Mouse (Mus musculus): ENCODE results near the gene Rnf115. TPM values are rescaled to one million over a fixed set of nuclear protein-coding genes. Genes with fewer than 3 reads are reported as not detected.
A peak's percentile ranks its signal among the peaks of the same experiment; 100 is the strongest.

Rnf115 gene
- total and polyA plus RNA-seq, 3 experiments = 11.4 to 25.4 (median 22.6) TPM

DNA sequence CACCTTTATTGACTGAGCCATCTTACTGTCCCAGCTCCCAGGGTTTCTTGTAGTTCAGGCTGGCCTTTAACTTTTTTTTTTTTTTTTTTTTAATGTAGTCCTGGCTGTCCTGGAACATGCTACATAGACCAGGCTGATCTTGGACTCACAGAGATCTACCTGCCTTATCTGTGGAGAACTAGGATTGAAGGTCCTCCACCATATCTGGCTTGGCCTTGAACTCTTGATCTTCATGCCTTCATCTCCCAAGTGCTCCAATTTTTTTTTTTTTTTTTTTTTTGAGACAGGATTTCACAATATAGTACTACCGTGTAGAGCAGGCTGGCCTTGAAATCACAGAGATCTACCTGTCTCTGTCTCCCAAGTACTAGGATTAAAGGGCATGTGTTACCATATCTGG lies 33.9 kb upstream of the Rnf115 start:
- Histone ChIP-seq H3K27me3 (ENCODE audit: control insufficient read depth, insufficient read depth, low read length) (no peaks in the 10 kb centered on the region), H3K27ac (no peak overlapping the region), H3K4me3 (no peak overlapping the region), H3K36me3 (ENCODE audit: control insufficient read depth, insufficient read depth, low read length) (peaks cover 2% of the 10 kb centered on the region), H3K9ac (ENCODE audit: low read depth, low read length) (no peak overlapping the region), H3K79me2 (replicated peaks; ENCODE audit: control insufficient read depth, insufficient read depth, low read length) (0 out of 2 replicates have a peak, but pooled peaks cover 2% of the 10 kb centered on the region), H3K4me1 (ENCODE audit: control insufficient read depth, insufficient read depth, low read length) (no peaks in the 10 kb centered on the region; the same call in 1 of the 2 replicates)
- intact Hi-C loops (cut with DNase I) = no loop called here
- TF ChIP-seq POLR2A (IDR thresholded peaks at IDR 0.05; ENCODE audit: insufficient read depth, low read depth, low read length) = no peak
- TF ChIP-seq EP300 (IDR thresholded peaks at IDR 0.05; ENCODE audit: insufficient read depth, low read depth, low read length) = no peak
- no peak for DNase-seq
- 86% methylated on average over 1 of the region's 1 CpGs for WGBS

DNA sequence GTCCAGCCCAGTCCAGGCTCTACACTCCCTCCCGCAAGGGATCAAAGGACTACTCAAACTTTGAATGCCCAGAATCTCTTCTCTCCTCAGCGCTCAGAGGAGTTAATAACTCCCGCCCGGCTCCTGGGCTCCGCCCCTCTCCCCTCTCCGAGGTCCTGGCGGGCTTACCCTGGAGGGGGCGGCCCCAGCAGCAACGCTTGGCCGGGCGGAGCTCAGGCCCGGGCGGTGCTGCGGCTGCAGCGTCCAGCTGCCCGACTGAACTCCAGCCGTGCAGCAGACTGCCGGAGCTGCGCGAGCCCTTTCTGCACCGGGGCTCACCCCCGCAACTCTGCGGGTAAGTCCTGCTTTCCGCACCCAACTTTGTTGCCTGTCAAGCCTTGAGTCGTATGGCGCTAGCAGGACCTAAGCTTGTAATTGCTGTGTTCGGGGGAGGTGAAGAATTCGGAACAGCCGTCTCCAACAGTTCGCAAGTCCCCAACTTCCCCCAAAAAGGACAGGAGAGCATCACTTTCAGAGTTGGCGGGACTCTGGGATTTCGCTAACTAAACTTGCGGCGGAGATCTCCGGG lies 31.2 kb upstream of the Rnf115 start, which contains the start of gene Pias3:
Pias3 (plus strand) TSS at position 187 of the 568 bp plus-strand sequence.
- peak; percentile 80 for TF ChIP-seq POLR2A (IDR thresholded peaks at IDR 0.05; ENCODE audit: insufficient read depth, low read depth, low read length)
- TF ChIP-seq CTCF (IDR thresholded peaks at IDR 0.05) = no peak
- Histone ChIP-seq H3K9ac (ENCODE audit: low read depth, low read length) (peak within 1 kb of the TSS; percentile 93), H3K27me3 (ENCODE audit: control insufficient read depth, insufficient read depth, low read length) (no peaks in the 10 kb centered on the region), H3K27ac (peak within 1 kb of the TSS; percentile 81), H3K4me1 (ENCODE audit: control insufficient read depth, insufficient read depth, low read length) (no peaks in the 10 kb centered on the region; the same call in 1 of the 2 replicates), H3K79me2 (replicated peaks; ENCODE audit: control insufficient read depth, insufficient read depth, low read length) (0 out of 2 replicates have a peak, but pooled peaks cover 2% of the 10 kb centered on the region), H3K36me3 (ENCODE audit: control insufficient read depth, insufficient read depth, low read length) (peaks cover 2% of the 10 kb centered on the region), H3K4me3 (peak within 1 kb of the TSS; percentile 97)
- peak; percentile 91 to 92 for DNase-seq
- WGBS = under 1% methylated on average over 35 of the region's 35 CpGs
- intact Hi-C loops (cut with DNase I) = no loop called here

DNA sequence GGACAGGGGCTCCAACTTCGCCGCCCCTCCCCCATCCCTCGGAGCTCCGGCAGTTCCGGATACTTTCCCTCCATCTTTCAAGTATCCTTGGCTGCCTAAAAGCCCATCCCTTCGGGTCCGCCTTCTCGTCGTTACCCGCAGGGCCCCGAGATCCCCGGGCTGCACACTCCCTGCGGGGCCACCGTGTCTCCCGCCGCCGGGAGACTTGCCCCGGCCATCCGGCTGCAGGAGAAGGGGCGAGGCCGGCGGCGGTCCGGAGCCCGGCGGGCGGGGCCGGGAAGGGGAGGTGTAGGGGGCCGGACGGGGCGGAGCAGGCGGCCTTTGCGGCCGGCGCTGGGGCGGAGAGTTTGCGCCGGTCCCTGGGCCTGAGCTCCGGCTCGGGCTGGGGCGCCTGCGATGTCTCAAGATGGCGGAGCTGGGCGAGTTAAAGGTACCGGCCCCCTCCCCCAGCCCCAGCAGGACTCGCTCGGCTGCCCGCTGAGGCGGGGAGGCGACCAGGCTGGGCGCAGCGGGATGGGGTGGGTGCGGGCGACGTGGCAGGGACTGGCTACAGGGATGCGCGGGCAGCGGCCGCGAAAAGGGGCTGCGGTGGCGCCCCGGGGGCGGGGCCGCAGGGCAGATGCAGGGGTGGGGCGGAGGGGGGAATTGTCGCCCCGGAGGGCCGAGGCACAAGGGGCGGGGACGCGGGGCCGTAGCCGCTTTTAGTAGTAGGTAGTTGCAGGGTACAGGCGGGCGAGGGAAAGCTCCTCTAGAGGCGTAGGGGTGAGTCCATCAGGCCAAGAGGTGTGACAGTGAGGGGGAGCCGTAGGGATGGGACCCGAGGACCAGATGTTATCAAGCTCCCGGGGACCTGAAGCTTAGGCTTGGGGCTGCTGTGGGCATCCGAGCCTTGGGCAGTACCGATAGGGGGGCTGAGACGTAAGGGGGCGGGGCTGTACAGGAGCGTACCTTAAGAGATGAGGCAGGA lies 30.4 kb upstream of the Rnf115 start:
- peak overlapping the region; percentile 93 for H3K9ac ChIP-seq (ENCODE audit: low read depth, low read length)
- no peaks in the 10 kb centered on the region for H3K27me3 ChIP-seq (ENCODE audit: control insufficient read depth, insufficient read depth, low read length)
- under 1% methylated on average over 80 of the region's 85 CpGs for WGBS
- TF ChIP-seq EP300 (IDR thresholded peaks at IDR 0.05; ENCODE audit: insufficient read depth, low read depth, low read length) (no peak), POLR2A (IDR thresholded peaks at IDR 0.05; ENCODE audit: insufficient read depth, low read depth, low read length) (peak; percentile 57; the same call in 1 of the 2 replicates)
- peaks cover 2% of the 10 kb centered on the region for H3K36me3 ChIP-seq (ENCODE audit: control insufficient read depth, insufficient read depth, low read length)
- 0 out of 2 replicates have a peak, but pooled peaks cover 2% of the 10 kb centered on the region for H3K79me2 ChIP-seq (replicated peaks; ENCODE audit: control insufficient read depth, insufficient read depth, low read length)
- H3K4me3 ChIP-seq = peak overlapping the region; percentile 97
- intact Hi-C loops (cut with DNase I) = no loop called here
- H3K27ac ChIP-seq = peak overlapping the region; percentile 81
- DNase-seq = peak; percentile 96 to 97
- H3K4me1 ChIP-seq (ENCODE audit: control insufficient read depth, insufficient read depth, low read length) = no peaks in the 10 kb centered on the region; the same call in 1 of the 2 replicates

DNA sequence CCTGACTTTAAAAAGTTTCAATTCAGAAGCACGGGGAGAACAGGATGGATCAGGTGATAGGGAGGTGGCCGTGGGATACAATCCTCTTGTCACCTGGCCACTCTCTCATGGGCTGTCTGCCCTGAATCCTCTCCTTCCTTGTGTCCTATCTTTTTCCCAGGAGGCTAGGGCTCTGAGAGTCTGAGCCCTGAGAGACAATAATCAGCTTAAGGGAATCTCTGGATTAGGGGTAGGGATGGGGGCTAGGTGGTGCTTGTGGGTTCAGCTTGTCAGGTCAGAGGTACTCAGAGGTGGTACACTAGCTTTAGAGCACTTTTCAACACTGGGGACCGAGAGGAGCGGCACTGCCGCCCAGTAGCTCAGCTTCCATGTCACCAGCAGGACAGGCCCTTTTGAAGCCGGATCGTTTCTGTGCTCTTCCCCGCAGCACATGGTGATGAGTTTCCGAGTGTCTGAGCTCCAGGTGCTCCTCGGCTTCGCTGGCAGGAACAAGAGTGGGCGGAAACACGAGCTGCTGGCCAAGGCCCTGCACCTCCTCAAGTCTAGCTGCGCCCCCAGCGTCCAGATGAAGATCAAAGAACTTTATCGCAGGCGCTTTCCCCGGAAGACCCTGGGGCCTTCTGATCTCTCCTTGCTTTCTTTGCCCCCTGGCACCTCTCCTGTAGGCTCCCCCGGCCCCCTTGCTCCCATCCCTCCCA lies 28.3 kb upstream of the Rnf115 start:
- WGBS = 70% methylated on average over 19 of the region's 19 CpGs
- Histone ChIP-seq H3K79me2 (replicated peaks; ENCODE audit: control insufficient read depth, insufficient read depth, low read length) (0 out of 2 replicates have a peak, but pooled peaks cover 2% of the 10 kb centered on the region), H3K4me3 (no peak overlapping the region), H3K9ac (ENCODE audit: low read depth, low read length) (no peak overlapping the region), H3K27me3 (ENCODE audit: control insufficient read depth, insufficient read depth, low read length) (no peaks in the 10 kb centered on the region), H3K4me1 (ENCODE audit: control insufficient read depth, insufficient read depth, low read length) (no peaks in the 10 kb centered on the region; the same call in 1 of the 2 replicates), H3K27ac (no peak overlapping the region), H3K36me3 (ENCODE audit: control insufficient read depth, insufficient read depth, low read length) (peaks cover 2% of the 10 kb centered on the region)
- intact Hi-C loops (cut with DNase I) = no loop called here
- no peak for DNase-seq
- no peak for TF ChIP-seq POLR2A (IDR thresholded peaks at IDR 0.05; ENCODE audit: insufficient read depth, low read depth, low read length)
- TF ChIP-seq CTCF (IDR thresholded peaks at IDR 0.05) = no peak
- no peak for TF ChIP-seq EP300 (IDR thresholded peaks at IDR 0.05; ENCODE audit: insufficient read depth, low read depth, low read length)

DNA sequence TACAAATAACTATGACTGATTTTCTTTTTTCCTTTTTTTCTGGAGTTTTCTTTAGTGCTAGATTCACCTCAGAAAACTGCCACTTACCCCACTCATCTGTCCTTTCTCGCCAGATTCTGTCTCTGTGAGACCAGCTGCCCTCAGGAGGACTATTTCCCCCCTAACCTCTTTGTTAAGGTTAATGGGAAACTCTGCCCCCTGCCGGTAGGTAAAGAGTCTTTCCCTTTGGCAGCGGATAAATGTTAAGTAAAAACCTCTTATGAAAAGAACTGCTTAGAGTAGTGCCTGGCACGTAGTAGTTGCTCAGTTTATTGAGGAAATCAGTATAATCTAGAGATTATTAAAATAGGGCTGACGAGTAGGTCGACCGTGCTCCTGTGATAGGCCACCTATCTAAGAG lies 27.1 kb upstream of the Rnf115 start:
- TF ChIP-seq EP300 (IDR thresholded peaks at IDR 0.05; ENCODE audit: insufficient read depth, low read depth, low read length) (no peak), CTCF (IDR thresholded peaks at IDR 0.05) (peak; percentile 77)
- Histone ChIP-seq H3K36me3 (ENCODE audit: control insufficient read depth, insufficient read depth, low read length) (peaks cover 2% of the 10 kb centered on the region), H3K79me2 (replicated peaks; ENCODE audit: control insufficient read depth, insufficient read depth, low read length) (0 out of 2 replicates have a peak, but pooled peaks cover 2% of the 10 kb centered on the region), H3K9ac (ENCODE audit: low read depth, low read length) (no peak overlapping the region), H3K27me3 (ENCODE audit: control insufficient read depth, insufficient read depth, low read length) (no peaks in the 10 kb centered on the region), H3K27ac (no peak overlapping the region), H3K4me3 (no peak overlapping the region), H3K4me1 (ENCODE audit: control insufficient read depth, insufficient read depth, low read length) (no peaks in the 10 kb centered on the region; the same call in 1 of the 2 replicates)
- intact Hi-C loops (cut with DNase I) = no loop called here
- DNase-seq = no peak
- 60% methylated on average over 7 of the region's 7 CpGs for WGBS

All from heart, adult 2 months (tissue).